Mouse (Mus musculus) left cerebral cortex, adult 6 months (tissue): ENCODE data around the gene Six3. TPM values are rescaled to one million over a fixed set of nuclear protein-coding genes. Genes with fewer than 3 reads are reported as not detected.

Source experiments
- long read RNA-seq, 2 experiments: library from polyadenylated mRNA; unstranded; transcript quantifications; one replicate each; pipeline ENCODE4 v2.0.0; 2019 to 2020
- polyA plus RNA-seq: library from polyadenylated mRNA; unstranded; fragments of <200 nt; fragmentation: Nextera tagmentation; gene quantifications from 2 replicates; pipeline ENCODE4 v1.2.3, GENCODE M21; 2021

The Six3 gene
- 1.0 and 1.6 TPM in 2 replicates for polyA plus RNA-seq
- long read RNA-seq, experiment 1, partial matches to known transcripts, result 0 of 1 reads
- long read RNA-seq, experiment 1, other reads (novel, unspliced or antisense), result 1 of 1 reads
- long read RNA-seq, experiment 2, partial matches to known transcripts, result 0 of 2 reads
- long read RNA-seq, experiment 2, other reads (novel, unspliced or antisense), result 1 of 2 reads

DNA sequence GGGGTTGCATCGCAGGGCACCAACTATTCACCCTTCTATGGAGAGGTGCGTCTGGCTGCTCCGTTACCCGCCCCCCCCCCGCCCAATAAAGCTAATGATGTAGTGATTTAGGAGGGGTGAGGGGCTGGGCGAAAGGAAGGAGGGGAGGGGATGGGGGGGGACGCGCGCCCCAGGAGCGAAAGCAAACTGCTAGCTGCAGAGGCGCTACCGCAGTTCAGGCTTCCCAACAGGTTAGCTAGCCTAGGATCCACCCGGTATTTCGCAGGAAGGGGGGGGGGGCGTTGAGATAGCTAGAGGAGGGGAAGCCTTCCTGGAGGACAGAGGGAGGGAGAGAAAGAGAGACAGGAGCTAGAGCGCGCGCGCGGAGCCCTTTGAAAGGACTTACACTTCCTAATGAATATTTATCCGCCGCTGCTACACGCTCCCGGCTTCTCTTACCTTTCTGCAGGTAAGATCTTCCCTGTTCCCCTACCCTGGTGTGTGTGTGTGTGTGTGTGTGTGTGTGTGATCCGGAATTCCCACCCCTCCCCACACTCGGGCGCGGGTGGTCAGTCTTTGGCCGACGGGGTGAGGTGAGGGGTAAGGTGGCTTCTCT, at the start of gene Six3:
TSS of gene Six3 (plus strand) at position 343 of the 595 bp plus-strand sequence.

Other genes starting within 250 kb of the Six3 start
- gene Six2, start 74.7 kb downstream of the Six3 start, polyA plus RNA-seq, result 0.10 TPM in 1 of 2 replicates, not detected in the other